Mouse (Mus musculus) heart, postnatal 0 days (tissue): ENCODE data around the gene Plxdc1.

Source experiments
- CTCF ChIP-seq: IDR thresholded peaks from 2 replicates; pipeline ENCODE4 v1.5.1; 2016; ENCODE audit warnings: antibody characterized with exemption, control low read depth, low read depth
- EP300 ChIP-seq: IDR thresholded peaks from 2 replicates; pipeline ENCODE4 v1.6.1; 2016; ENCODE audit warnings: antibody characterized with exemption, low read depth

DNA sequence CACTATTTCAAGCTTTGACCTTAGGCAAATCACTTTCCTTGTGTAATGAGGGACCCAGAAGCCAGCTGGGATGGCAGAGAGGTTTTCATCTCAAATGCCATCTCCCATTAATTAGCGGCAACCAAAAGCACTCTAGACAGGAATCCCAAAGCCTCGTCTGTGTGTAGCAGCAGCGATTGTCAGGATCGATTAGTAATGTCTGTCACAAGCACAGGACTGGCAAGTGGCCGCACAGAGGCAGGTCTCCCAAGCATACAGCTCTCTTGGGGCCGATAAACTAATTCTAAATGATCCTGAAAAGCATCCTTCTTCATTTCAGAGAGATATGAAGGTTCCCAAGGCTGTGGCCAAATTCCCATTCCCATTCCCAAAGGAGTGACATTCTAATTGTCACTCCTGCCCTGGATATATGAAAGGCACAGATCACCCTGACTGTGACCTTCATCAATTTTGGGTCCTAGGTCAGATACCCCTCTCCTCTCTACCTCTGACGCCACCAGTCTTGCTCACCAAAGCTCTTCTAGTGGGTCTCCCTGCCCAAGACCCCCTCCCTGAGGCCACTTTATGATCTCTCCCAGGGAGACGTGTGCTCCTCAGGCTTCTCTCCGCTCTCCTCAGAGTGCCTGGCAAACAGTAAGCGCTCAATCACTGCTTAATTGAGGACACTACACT lies 6.3 kb downstream of the Plxdc1 start:
- TF ChIP-seq EP300 (no peak), CTCF (no peak)
